Mouse (Mus musculus) liver, adult 2 months (tissue): ENCODE measurements at regions not wholly inside any gene's neighbourhood (a gene's known extent, or its start where the extent isn't known, plus 50 kb on each side); places are given as distances from the start of the nearest gene placed in this dataset.

Experiments used
- CTCF ChIP-seq: fragments of 200-500 bp; IDR thresholded peaks from 2 replicates; pipeline ENCODE4 v1.5.1; 2011; ENCODE audit warnings: low read depth, low read length, control low read depth
- POLR2A ChIP-seq: fragments of 200-500 bp; IDR thresholded peaks from 2 replicates; pipeline ENCODE4 v1.6.1; 2011; ENCODE audit warnings: low read length, control low read depth; ENCODE audit not compliant: insufficient read depth; ENCODE audit errors: extremely low read depth

DNA sequence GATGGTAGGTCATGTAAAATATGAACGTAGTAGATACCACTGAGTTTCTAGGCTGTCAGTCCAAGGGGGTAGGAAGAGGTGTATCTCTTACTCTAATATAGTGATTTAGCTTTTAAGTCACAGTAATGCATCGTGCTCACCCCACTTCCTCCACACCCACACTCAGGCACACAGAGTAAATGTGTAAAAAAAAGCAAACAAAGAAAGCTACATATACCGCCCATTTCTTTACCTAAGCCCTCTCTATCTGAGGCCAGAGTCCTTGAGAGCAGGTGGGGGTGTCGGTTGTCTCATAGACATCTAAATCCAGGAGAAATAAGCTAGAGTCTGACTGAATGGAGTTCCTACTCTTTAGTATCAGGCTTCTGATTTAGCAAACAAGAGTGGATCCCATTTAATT, 548.5 kb upstream of the Id4 start:
- TF ChIP-seq CTCF (no peak), POLR2A (no peak)
